Mouse (Mus musculus) gastrocnemius, adult 18-20 months (tissue): ENCODE data around the gene Hnrnpa0. TPM values are rescaled to one million over a fixed set of nuclear protein-coding genes. Genes with fewer than 3 reads are reported as not detected.

Source experiments
- total RNA-seq, 2 experiments: library from RNA; stranded (reverse); gene quantifications; 2 replicates each; pipeline ENCODE4 v1.2.3; 2021

Gene Hnrnpa0
- total RNA-seq, 2 experiments from 2014 or later: 30.8 to 34.4 TPM

Other genes starting within 250 kb of the Hnrnpa0 start
- under 1 TPM; 0.55 to 0.74 TPM for gene Spock1, start 220.2 kb downstream of the Hnrnpa0 start, total RNA-seq
- gene Klhl3, start 15.0 kb downstream of the Hnrnpa0 start, total RNA-seq: under 1 TPM; 0.26 to 0.78 TPM
- 1 to 10 TPM; 5.9 to 7.9 TPM for gene Idnk, start 29.1 kb upstream of the Hnrnpa0 start, total RNA-seq
- gene Ubqln1, start 87.1 kb upstream of the Hnrnpa0 start, total RNA-seq: 10 to 100 TPM; 47.6 to 52.7 TPM
- gene Gkap1, start 147.1 kb upstream of the Hnrnpa0 start, total RNA-seq: 10 to 100 TPM; 30.6 to 31.9 TPM
- not detected for gene Kif27, start 230.6 kb upstream of the Hnrnpa0 start, total RNA-seq